Mouse (Mus musculus) forebrain, embryonic 16.5 days (tissue): ENCODE results near the gene H2-DMb1. TPM values are rescaled to one million over a fixed set of nuclear protein-coding genes. Genes with fewer than 3 reads are reported as not detected.

ENCODE experiments used
- ATAC-seq: fragments of 200-750 bp; cut with Nextera tagmentation; 2 replicates; pipeline ENCODE4 v1.8.0; 2017; ENCODE audit warnings: mild to moderate bottlenecking, moderate library complexity
- H3K27ac ChIP-seq: fragments of 300-500 bp; sonication (generic); 2 replicates; pipeline ENCODE4 v1.5.1; 2014; ENCODE audit warnings: low read length, control low read depth
- H3K27me3 ChIP-seq: fragments of 300-500 bp; sonication (generic); replicated peaks from 2 replicates; pipeline ENCODE4 v1.6.1; 2014; ENCODE audit warnings: low read length; ENCODE audit not compliant: control insufficient read depth, insufficient read depth
- H3K36me3 ChIP-seq: fragments of 300-500 bp; sonication (generic); 2 replicates; pipeline ENCODE4 v1.6.1; 2014; ENCODE audit not compliant: control insufficient read depth, insufficient read depth
- H3K4me1 ChIP-seq: fragments of 300-500 bp; sonication (generic); replicated peaks from 2 replicates; pipeline ENCODE4 v1.6.1; 2014; ENCODE audit warnings: low read length; ENCODE audit not compliant: control insufficient read depth, insufficient read depth
- H3K4me2 ChIP-seq: fragments of 300-500 bp; sonication (generic); 2 replicates; pipeline ENCODE4 v1.6.1; 2014; ENCODE audit warnings: mild to moderate bottlenecking, low read length, control low read depth
- H3K4me3 ChIP-seq: fragments of 300-500 bp; sonication (generic); replicated peaks from 2 replicates; pipeline ENCODE4 v1.5.1; 2014; ENCODE audit warnings: mild to moderate bottlenecking, low read length, control low read depth
- H3K9ac ChIP-seq: fragments of 300-500 bp; sonication (generic); replicated peaks from 2 replicates; pipeline ENCODE4 v1.6.1; 2014; ENCODE audit warnings: low read depth, low read length, control low read depth
- H3K9me3 ChIP-seq: fragments of 300-500 bp; sonication (generic); 2 replicates; pipeline ENCODE4 v1.6.1; 2016; ENCODE audit warnings: low read length; ENCODE audit not compliant: control insufficient read depth
- WGBS: fragments of 180-500 bp; shearing (Covaris S2); extraction: QIAGEN DNeasy Blood & Tissue Kit; methylation state at CpG from one replicate; pipeline ENCODE4 v1.1.7; 2014; 5-methylcytosine and 5-hydroxymethylcytosine counted together
- polyA plus RNA-seq: library from polyadenylated mRNA; unstranded; fragments of >200 nt; fragmentation: Nextera tagmentation; extraction: Ambion mirVana; gene quantifications from 2 replicates; pipeline ENCODE4 v1.2.1, GENCODE M21; 2015

Gene H2-DMb1
- polyA plus RNA-seq, 1 experiment from 2014 or later = 0.98 TPM

- peaks cover 22% of the 10 kb centered on the region for H3K4me1 ChIP-seq
- H3K9ac ChIP-seq = peak overlapping the region; percentile 97
- peak overlapping the region; percentile 92 for H3K4me2 ChIP-seq
- WGBS = 2% methylated on average over 8 of the region's 10 CpGs
- H3K4me3 ChIP-seq = peak overlapping the region; percentile 85
- no peaks in the 10 kb centered on the region for H3K9me3 ChIP-seq
- H3K27me3 ChIP-seq = no peaks in the 10 kb centered on the region
- 0 out of 2 replicates have a peak, but pooled peaks cover 2% of the 10 kb centered on the region for H3K36me3 ChIP-seq
- no peak for ATAC-seq
- peak overlapping the region; percentile 99 for H3K27ac ChIP-seq
These were observed 31.0 kb upstream of the H2-DMb1 start for GRCm38 (mm10) chr17:34121879-34122187.

GRCm38 (mm10) chr17:34122188-34122984, 30.5 kb upstream of the H2-DMb1 start, which contains the start of gene Brd2:
Gene Brd2 (minus strand): TSS chr17:34122634.
- Histone ChIP-seq H3K36me3 (0 out of 2 replicates have a peak, but pooled peaks cover 2% of the 10 kb centered on the region), H3K27me3 (no peaks in the 10 kb centered on the region), H3K27ac (peak within 1 kb of the TSS; percentile 99), H3K9ac (peak within 1 kb of the TSS; percentile 97), H3K9me3 (no peaks in the 10 kb centered on the region), H3K4me2 (peak within 1 kb of the TSS; percentile 92), H3K4me1 (peaks cover 18% of the 10 kb centered on the region), H3K4me3 (peak within 1 kb of the TSS; percentile 85)
- WGBS = under 1% methylated on average over 71 of the region's 75 CpGs
- ATAC-seq = peak; percentile 43

- no peaks in the 10 kb centered on the region for H3K27me3 ChIP-seq
- WGBS = 3% methylated on average over 7 of the region's 7 CpGs
- H3K4me1 ChIP-seq = peaks cover 18% of the 10 kb centered on the region
- peak overlapping the region; percentile 99 for H3K27ac ChIP-seq
- H3K36me3 ChIP-seq = 0 out of 2 replicates have a peak, but pooled peaks cover 2% of the 10 kb centered on the region
- ATAC-seq = no peak
- H3K4me2 ChIP-seq = peak overlapping the region; percentile 92
- peak overlapping the region; percentile 97 for H3K9ac ChIP-seq
- peak overlapping the region; percentile 85 for H3K4me3 ChIP-seq
- H3K9me3 ChIP-seq = no peaks in the 10 kb centered on the region
These were observed 29.8 kb upstream of the H2-DMb1 start for GRCm38 (mm10) chr17:34123111-34123510.

GRCm38 (mm10) chr17:34123518-34123917, 29.4 kb upstream of the H2-DMb1 start:
- Histone ChIP-seq H3K27me3 (no peaks in the 10 kb centered on the region), H3K27ac (no peak overlapping the region), H3K9ac (peak overlapping the region; percentile 97), H3K36me3 (0 out of 2 replicates have a peak, but pooled peaks cover 2% of the 10 kb centered on the region), H3K4me3 (peak overlapping the region; percentile 85), H3K9me3 (no peaks in the 10 kb centered on the region), H3K4me2 (peak overlapping the region; percentile 92), H3K4me1 (peaks cover 22% of the 10 kb centered on the region)
- WGBS = 7% methylated on average over 2 of the region's 2 CpGs
- ATAC-seq = no peak

GRCm38 (mm10) chr17:34124649-34125048, 28.2 kb upstream of the H2-DMb1 start:
- Histone ChIP-seq H3K9me3 (no peaks in the 10 kb centered on the region), H3K27ac (no peak overlapping the region), H3K27me3 (no peaks in the 10 kb centered on the region), H3K4me1 (peaks cover 32% of the 10 kb centered on the region), H3K36me3 (no peaks in the 10 kb centered on the region), H3K4me3 (no peak overlapping the region), H3K9ac (no peak overlapping the region), H3K4me2 (no peak overlapping the region)
- 93% methylated on average over 6 of the region's 6 CpGs for whole genome bisulfite sequencing
- ATAC-seq = no peak

GRCm38 (mm10) chr17:34126826-34127420, 25.9 kb upstream of the H2-DMb1 start:
- no peak for ATAC-seq
- no peaks in the 10 kb centered on the region for H3K9me3 ChIP-seq
- no peaks in the 10 kb centered on the region for H3K27me3 ChIP-seq
- peaks cover 32% of the 10 kb centered on the region for H3K4me1 ChIP-seq
- H3K4me2 ChIP-seq = no peak overlapping the region
- no peak overlapping the region for H3K4me3 ChIP-seq
- no peaks in the 10 kb centered on the region for H3K36me3 ChIP-seq
- no peak overlapping the region for H3K9ac ChIP-seq
- 62% methylated on average over 9 of the region's 9 CpGs for WGBS
- no peak overlapping the region for H3K27ac ChIP-seq

GRCm38 (mm10) chr17:34127475-34127874, 25.4 kb upstream of the H2-DMb1 start:
- no peak overlapping the region for H3K4me2 ChIP-seq
- no peaks in the 10 kb centered on the region for H3K9me3 ChIP-seq
- 18% methylated on average over 6 of the region's 6 CpGs for WGBS
- no peaks in the 10 kb centered on the region for H3K36me3 ChIP-seq
- no peak overlapping the region for H3K27ac ChIP-seq
- H3K9ac ChIP-seq = no peak overlapping the region
- no peak for ATAC-seq
- no peaks in the 10 kb centered on the region for H3K27me3 ChIP-seq
- no peak overlapping the region for H3K4me3 ChIP-seq
- H3K4me1 ChIP-seq = peaks cover 32% of the 10 kb centered on the region

- Histone ChIP-seq H3K4me3 (0 out of 2 replicates have a peak overlapping the region, but pooled peaks have one; percentile 10), H3K4me2 (peak overlapping the region; percentile 29), H3K9me3 (no peaks in the 10 kb centered on the region), H3K36me3 (no peaks in the 10 kb centered on the region), H3K4me1 (peaks cover 28% of the 10 kb centered on the region), H3K9ac (no peak overlapping the region), H3K27me3 (no peaks in the 10 kb centered on the region), H3K27ac (peak overlapping the region; percentile 68)
- ATAC-seq = peak; percentile 57
- WGBS = 20% methylated on average over 13 of the region's 13 CpGs
These were observed 24.5 kb upstream of the H2-DMb1 start for GRCm38 (mm10) chr17:34128264-34128937.
